Mouse (Mus musculus): ENCODE results near the gene Lmbr1.

Lmbr1 gene

GRCm38 (mm10) chr5:29253876-29254275, 124.3 kb downstream of the Lmbr1 start:
- DNase-seq (ENCODE audit: low spot score): no peak

- no peak for DNase-seq (ENCODE audit: low spot score)
Measured at GRCm38 (mm10) chr5:29251496-29251873, 126.7 kb downstream of the Lmbr1 start.

GRCm38 (mm10) chr5:29250795-29251495, 127.2 kb downstream of the Lmbr1 start:
- no peak for DNase-seq (ENCODE audit: low spot score)

- no peak for DNase-seq (ENCODE audit: low spot score)
Measured at GRCm38 (mm10) chr5:29244769-29245168, 133.4 kb downstream of the Lmbr1 start.

GRCm38 (mm10) chr5:29238379-29238778, 139.8 kb downstream of the Lmbr1 start:
- no peak for DNase-seq (ENCODE audit: low spot score)

- no peak for DNase-seq (ENCODE audit: low spot score)
Measured at GRCm38 (mm10) chr5:29230481-29230880, 147.7 kb downstream of the Lmbr1 start.

- no peak for DNase-seq (ENCODE audit: low spot score)
Measured at GRCm38 (mm10) chr5:29224089-29224488, 154.1 kb downstream of the Lmbr1 start.

- DNase-seq (ENCODE audit: low spot score): no peak
Measured at GRCm38 (mm10) chr5:29217997-29218396, 160.2 kb downstream of the Lmbr1 start.

GRCm38 (mm10) chr5:29211980-29212555, 166.1 kb downstream of the Lmbr1 start:
- DNase-seq (ENCODE audit: low spot score): no peak

GRCm38 (mm10) chr5:29205690-29206089, 172.5 kb downstream of the Lmbr1 start:
- no peak for DNase-seq (ENCODE audit: low spot score)

GRCm38 (mm10) chr5:29199868-29200267, 178.3 kb downstream of the Lmbr1 start:
- DNase-seq (ENCODE audit: low spot score): no peak

GRCm38 (mm10) chr5:29198960-29199488, 179.2 kb downstream of the Lmbr1 start:
- DNase-seq (ENCODE audit: low spot score): no peak

- DNase-seq (ENCODE audit: low spot score): no peak
Measured at GRCm38 (mm10) chr5:29197187-29197586, 181.0 kb downstream of the Lmbr1 start.

GRCm38 (mm10) chr5:29196264-29196658, 181.9 kb downstream of the Lmbr1 start:
- DNase-seq (ENCODE audit: low spot score): no peak

GRCm38 (mm10) chr5:29195570-29196263, 182.5 kb downstream of the Lmbr1 start, which contains the start of gene Rnf32:
Gene Rnf32 (plus strand): TSS chr5:29195992.
- peak; percentile 93 for DNase-seq (ENCODE audit: low spot score)

GRCm38 (mm10) chr5:29195231-29195569, 183.0 kb downstream of the Lmbr1 start:
- no peak for DNase-seq (ENCODE audit: low spot score)

- no peak for DNase-seq (ENCODE audit: low spot score)
Measured at GRCm38 (mm10) chr5:29186798-29187197, 191.4 kb downstream of the Lmbr1 start.

Data from testis, postnatal 14 days (tissue).